Mouse (Mus musculus) megakaryocyte-erythroid progenitor cell, adult 5-6 weeks (primary cell): ENCODE data around the gene Prr5l. TPM values are rescaled to one million over a fixed set of nuclear protein-coding genes. Genes with fewer than 3 reads are reported as not detected.
A peak's percentile ranks its signal among the peaks of the same experiment; 100 is the strongest.

Experiments
- ATAC-seq: replicated peaks from 2 replicates; pipeline ENCODE4 v1.8.0; 2016; ENCODE audit warnings: mild to moderate bottlenecking, inconsistent platforms; ENCODE audit not compliant: severe bottlenecking, poor library complexity, low FRiP score, low TSS enrichment
- total RNA-seq, 2 experiments: library from RNA; stranded (forward) in 1 of 2; stranded (reverse) in 1 of 2; fragments of 200-1000, 215-1000 nt in 1 of 2; fragments of >200 nt in 1 of 2; fragmentation: Nextera tagmentation in 1 of 2; gene quantifications; 2 replicates each; pipeline ENCODE4 v1.2.3; 2014 to 2017

The Prr5l gene
- total RNA-seq (2014; fragmentation: Nextera tagmentation): 2.2 and 8.0 TPM in 2 replicates
- total RNA-seq (2017): 0.47 TPM in 1 of 2 replicates, not detected in the other

GRCm38 (mm10) chr2:101882998-101883397 lies at the start of gene Prr5l:
Gene Prr5l, minus strand, starts transcription at chr2:101883027.
- no peak for ATAC-seq

GRCm38 (mm10) chr2:101932169-101932936 lies 49.5 kb upstream of the Prr5l start:
- ATAC-seq: no peak

GRCm38 (mm10) chr2:101925591-101926188 lies 42.9 kb upstream of the Prr5l start:
- ATAC-seq: no peak

DNA sequence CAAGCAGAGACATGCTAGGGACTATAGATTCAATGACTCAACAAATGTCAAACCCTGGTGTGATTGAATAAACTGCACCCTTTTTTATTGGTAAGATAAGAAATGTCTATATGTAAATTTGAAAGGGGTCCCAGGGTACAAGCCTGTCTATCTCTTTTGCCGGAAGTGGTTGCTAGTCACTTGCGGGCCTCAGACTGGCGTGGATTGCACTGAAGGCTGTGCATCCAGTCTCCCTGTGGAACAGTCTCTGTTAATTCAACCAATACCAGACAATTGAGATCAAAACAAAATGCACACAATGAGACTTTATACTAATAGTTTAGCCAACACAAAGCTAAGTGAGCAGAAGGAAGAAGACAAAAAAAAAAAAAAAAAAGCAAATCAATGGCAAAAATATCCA lies 42.4 kb upstream of the Prr5l start:
- no peak for ATAC-seq

GRCm38 (mm10) chr2:101923181-101923580 lies 40.4 kb upstream of the Prr5l start:
- no peak for ATAC-seq

- ATAC-seq: no peak
Observed at GRCm38 (mm10) chr2:101922302-101922701, 39.5 kb upstream of the Prr5l start.

GRCm38 (mm10) chr2:101920136-101920554 lies 37.3 kb upstream of the Prr5l start:
- no peak for ATAC-seq

DNA sequence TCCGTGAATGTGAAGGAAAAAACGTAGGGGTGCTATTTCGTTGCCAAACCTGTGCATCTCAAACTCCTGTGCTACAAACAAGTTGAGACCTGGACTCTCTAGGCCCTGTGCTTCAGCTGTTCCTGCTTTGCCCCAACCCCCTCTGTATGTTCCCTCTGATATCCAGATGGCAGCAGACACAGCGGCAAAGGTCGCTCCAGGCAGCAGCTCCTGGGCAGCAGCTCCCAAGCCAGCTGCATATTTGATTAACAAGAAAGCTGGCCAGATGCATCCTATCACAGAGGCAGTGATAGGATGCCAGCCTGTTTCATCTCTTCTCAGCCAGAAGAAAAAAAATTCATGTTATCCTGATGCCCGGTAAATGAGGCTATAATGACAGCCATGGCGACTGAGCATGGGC lies 35.7 kb upstream of the Prr5l start:
- no peak for ATAC-seq

DNA sequence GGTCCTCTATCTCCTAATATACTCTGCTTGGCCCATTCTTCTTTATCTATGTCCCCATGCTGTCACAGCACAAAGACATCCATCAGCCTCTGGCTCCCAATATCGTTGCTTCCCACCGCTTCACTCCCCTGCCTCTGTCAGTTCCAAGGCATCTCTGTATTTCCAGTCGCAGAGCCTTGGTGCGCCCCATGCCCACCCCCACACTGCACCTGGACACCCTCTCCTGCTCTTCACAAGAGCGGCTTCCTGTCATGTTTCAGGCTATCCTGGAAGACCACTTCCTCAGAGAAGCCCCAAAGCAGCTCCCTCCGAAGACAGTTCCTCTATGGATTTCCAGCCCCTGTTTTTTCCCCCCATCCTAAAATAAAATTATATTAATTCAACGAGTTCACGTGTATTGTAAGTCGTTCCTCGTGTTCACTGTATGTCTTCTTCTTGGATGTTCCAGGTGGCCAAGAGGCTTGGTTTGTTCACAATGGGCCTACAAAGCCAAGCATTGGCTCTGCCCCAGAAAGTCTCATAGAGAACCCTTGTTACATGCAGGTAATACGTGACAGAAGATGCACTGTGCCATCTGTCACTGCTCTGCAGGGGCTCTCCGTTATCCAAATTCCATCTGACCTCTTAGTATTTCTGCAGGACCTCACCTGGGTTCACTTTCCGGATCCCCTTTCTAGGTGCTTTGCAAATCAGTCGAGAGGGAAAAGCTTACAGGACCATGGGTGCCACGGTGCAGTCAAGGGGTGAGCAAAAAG lies 26.7 kb upstream of the Prr5l start:
- ATAC-seq: no peak

DNA sequence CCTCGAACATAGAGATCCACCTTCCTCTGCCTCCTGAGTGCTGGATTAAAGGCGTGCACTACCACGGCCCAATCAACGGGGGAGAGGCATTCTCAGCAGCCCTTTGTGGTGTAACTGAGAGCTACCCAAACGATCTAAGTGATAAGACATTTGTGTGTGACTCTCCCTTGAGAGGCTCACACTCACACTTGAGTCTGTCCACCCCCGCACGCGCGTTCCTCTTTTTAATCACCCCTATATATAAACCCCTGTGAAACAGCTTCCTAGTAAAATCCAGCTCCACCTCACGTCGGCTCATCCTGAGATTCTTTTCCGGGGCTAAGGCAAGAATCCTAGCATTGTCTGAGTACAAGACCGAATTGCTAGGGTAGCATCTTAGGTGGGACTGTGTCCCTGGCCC lies 25.9 kb upstream of the Prr5l start:
- 0 out of 2 replicates have a peak, but pooled peaks have one; percentile 37 for ATAC-seq

DNA sequence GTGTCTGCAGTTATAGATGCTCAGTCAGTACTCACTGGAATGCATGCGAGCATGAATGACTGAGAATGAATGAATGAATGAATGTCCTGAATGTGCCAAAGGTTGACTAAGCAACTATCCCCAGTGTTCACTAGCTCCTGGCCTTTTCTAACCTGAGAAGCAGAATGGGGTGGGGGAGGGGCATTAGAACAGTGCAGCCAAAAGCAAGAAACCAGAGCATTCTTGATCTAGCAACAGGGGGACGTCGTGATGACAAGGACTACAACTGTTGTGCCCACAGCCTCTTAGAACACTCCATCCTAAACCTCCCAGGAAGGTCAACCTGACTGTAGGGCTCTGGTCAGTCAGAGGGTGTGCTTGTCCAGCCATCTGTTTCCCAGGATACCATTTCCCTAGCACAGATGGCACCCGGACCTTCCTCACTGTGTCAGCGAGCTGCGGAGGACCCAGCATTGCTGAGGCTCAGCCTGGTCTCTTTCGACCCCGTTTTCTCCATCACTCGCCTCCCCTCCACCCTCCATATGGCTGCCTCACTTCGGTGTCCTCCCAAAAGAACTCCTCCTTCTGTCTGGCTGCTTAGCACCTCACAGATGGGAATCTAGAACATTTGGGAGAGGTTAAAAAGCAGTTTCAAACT lies 24.7 kb upstream of the Prr5l start:
- no peak for ATAC-seq

GRCm38 (mm10) chr2:101906379-101906690 lies 23.5 kb upstream of the Prr5l start:
- ATAC-seq: no peak

DNA sequence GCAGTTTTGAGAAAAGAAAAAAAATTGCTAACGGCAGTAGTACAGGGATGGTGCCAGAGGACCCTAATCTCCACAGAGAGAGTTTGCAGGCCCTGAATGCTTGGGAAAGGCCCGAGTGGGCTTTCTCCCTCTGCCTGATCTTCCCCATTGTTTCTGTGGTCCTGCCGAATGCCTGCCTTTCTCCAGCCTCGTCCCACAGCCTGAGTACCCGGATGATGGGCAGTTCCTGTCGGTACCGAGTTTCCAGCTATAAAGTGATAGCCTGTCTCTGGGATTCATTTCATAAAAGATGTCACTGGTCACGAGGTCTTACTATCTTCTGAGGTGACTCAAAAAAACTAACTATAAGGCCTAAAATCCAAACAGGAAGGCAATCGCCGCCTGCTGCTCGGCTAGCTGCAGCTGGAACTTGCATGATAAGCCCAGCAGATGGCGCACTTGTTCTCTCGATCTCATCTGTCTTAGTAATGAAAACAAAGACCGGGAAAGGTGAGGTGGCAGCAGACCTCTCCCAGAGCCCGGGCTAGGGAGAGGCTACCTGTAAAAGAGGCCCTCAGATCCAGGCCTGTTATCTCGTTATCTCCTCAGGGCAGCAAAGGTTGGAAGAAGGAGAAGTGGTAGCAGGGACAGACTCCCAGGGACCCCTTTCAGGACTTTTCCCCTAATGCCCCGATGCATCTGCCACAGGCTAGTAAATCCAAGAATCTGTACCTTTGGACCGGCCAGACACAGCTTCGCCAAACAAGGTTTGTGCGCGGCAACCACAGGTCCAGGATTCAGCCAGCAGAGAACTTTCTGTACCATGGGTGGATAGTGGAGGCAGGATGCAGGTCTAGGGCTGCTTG lies 22.9 kb upstream of the Prr5l start:
- peak; percentile 89 for ATAC-seq

- no peak for ATAC-seq
Observed at GRCm38 (mm10) chr2:101902196-101902595, 19.4 kb upstream of the Prr5l start.

GRCm38 (mm10) chr2:101896425-101897204 lies 13.8 kb upstream of the Prr5l start:
- ATAC-seq: no peak

GRCm38 (mm10) chr2:101894126-101894525 lies 11.3 kb upstream of the Prr5l start:
- no peak for ATAC-seq

DNA sequence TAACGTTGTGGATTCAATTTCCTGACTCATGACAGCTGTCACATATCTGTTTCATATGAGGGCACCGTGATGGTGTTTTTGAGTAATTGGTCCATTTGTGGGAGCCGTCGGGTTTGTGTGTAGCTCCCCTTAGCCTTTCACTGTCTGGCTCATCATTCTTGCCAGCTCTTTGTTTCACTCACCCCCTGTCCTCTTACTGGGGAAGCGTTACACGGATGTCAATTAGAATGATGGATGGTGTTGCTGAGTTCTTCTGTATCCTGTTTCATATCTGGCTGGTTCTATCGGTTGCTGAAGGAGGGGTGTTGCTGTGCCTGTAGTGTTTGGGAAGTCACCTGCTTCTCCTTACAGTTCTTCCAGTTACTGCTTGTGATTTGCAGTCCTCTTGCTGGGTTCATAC lies 8.3 kb upstream of the Prr5l start:
- no peak for ATAC-seq

DNA sequence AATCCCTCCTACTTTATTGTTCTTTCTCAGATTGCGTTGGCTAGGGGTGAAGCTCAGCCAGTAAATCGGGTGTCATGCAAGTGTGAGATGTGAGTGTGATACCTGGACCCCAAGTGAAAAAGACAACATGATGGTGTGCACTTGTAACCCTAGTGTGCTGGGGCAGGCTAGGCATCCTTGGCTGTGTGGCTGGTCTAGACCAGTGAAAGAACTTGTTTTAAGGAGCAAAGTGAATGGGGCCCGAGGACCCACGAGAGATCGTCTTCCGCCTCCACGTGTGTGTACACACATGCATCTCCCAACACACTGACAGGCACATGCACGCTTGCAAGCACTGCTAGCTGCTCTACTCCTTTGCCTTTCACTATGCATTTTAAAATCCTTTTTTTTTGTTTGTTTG lies 6.1 kb upstream of the Prr5l start:
- ATAC-seq: no peak
